Mouse (Mus musculus): ENCODE data around the gene Myef2. TPM values are rescaled to one million over a fixed set of nuclear protein-coding genes. Genes with fewer than 3 reads are reported as not detected.
A peak's percentile ranks its signal among the peaks of the same experiment; 100 is the strongest.

The Myef2 gene
- 177 and 207 TPM in 2 replicates for polyA plus RNA-seq (2016; fragmentation: Nextera tagmentation; extraction: Ambion mirVana)

DNA sequence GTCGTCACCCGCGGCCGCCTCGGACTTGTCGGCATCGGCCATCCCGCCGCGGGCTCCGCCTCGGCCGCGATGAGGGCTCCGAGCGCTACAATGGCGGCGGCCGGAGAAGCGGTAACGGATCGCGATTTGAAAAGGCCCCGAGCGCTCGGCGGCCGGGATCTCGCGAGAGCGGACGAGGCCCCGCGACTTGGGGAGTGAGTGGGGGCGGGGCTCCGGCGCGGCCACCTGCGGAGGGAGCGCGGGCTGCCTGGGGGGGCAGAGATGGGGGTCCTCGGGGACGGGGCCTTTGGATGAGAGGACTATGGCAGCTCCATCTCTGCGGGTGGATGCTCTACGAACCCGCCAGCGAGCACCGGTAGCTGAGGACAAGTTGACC is at the start of gene Myef2:
Gene Myef2, minus strand, starts transcription at position 185 of the 376 bp plus-strand sequence.
- WGBS, result 1% methylated on average over 45 of the region's 48 CpGs
- H3K36me3 ChIP-seq, result 0 out of 2 replicates have a peak, but pooled peaks cover 2% of the 10 kb centered on the region
- peak; percentile 87 for DNase-seq (ENCODE audit: low spot score)
- peak within 1 kb of the TSS; percentile 88 for H3K4me3 ChIP-seq
- peak within 1 kb of the TSS; percentile 100 for H3K27ac ChIP-seq (replicated peaks)
- H3K9me3 ChIP-seq (replicated peaks), result no peaks in the 10 kb centered on the region
- H3K27me3 ChIP-seq (ENCODE audit: low read depth, poor library complexity, severe bottlenecking), result 0 out of 2 replicates have a peak, but pooled peaks cover 3% of the 10 kb centered on the region
- peaks cover 29% of the 10 kb centered on the region for H3K4me1 ChIP-seq

- DNase-seq (ENCODE audit: low spot score), result no peak
- no peaks in the 10 kb centered on the region for H3K36me3 ChIP-seq
- no peaks in the 10 kb centered on the region for H3K27me3 ChIP-seq (ENCODE audit: low read depth, poor library complexity, severe bottlenecking)
- H3K9me3 ChIP-seq (replicated peaks), result no peaks in the 10 kb centered on the region
- H3K4me1 ChIP-seq, result no peaks in the 10 kb centered on the region
- 83% methylated on average over 4 of the region's 4 CpGs for WGBS
- no peak overlapping the region for H3K4me3 ChIP-seq
- H3K27ac ChIP-seq (replicated peaks), result no peak overlapping the region
Observed at GRCm38 (mm10) chr2:125162012-125162470, 38.6 kb upstream of the Myef2 start.

DNA sequence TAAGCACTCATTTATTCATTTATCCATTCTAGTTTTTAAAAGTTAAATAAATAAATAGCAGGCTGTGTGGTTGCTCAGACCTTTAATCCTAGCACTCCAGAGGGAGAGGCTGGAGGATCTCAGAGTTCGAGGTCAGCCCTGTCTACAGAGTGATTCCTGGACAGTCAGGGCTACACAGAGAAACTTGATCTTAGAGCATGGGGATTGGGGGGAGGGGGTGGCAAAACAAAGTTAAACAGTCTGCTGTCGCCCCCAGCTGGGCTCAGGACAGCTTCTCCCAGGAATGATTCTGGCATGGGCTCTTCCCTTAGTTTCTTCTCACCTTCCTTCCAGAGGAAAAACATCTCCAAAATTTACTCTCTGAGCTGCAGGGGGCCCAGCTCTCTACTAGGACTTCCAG is 32.0 kb upstream of the Myef2 start:
- no peak for DNase-seq (ENCODE audit: low spot score)
- H3K9me3 ChIP-seq (replicated peaks), result no peaks in the 10 kb centered on the region
- 17% methylated on average over 2 of the region's 2 CpGs for WGBS
- no peaks in the 10 kb centered on the region for H3K4me1 ChIP-seq
- H3K4me3 ChIP-seq, result no peak overlapping the region
- H3K27ac ChIP-seq (replicated peaks), result no peak overlapping the region
- H3K36me3 ChIP-seq, result no peaks in the 10 kb centered on the region
- no peaks in the 10 kb centered on the region for H3K27me3 ChIP-seq (ENCODE audit: low read depth, poor library complexity, severe bottlenecking)

DNA sequence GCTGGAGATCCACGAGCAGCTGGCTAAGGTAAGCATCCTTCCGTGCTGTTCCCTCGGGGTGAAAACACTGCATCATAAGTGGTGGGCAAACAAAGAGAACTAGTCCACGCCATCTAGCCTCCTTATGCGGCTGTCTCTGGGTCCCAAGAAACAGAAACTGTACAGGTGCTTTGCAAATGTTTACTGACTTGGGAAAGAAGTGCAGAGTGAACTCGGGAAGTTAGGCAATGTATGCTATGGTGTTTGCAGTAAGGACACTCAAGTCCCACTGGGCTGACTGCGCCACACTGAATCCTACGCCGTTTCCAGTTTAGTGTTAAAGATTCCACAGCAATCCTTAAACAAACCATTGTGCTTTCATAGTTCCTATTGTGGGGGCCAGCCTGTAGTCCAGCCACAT is 30.8 kb upstream of the Myef2 start:
- no peak overlapping the region for H3K4me3 ChIP-seq
- no peaks in the 10 kb centered on the region for H3K4me1 ChIP-seq
- no peaks in the 10 kb centered on the region for H3K36me3 ChIP-seq
- H3K27me3 ChIP-seq (ENCODE audit: low read depth, poor library complexity, severe bottlenecking), result no peaks in the 10 kb centered on the region
- 88% methylated on average over 9 of the region's 9 CpGs for WGBS
- no peak for DNase-seq (ENCODE audit: low spot score)
- no peaks in the 10 kb centered on the region for H3K9me3 ChIP-seq (replicated peaks)
- H3K27ac ChIP-seq (replicated peaks), result no peak overlapping the region

DNA sequence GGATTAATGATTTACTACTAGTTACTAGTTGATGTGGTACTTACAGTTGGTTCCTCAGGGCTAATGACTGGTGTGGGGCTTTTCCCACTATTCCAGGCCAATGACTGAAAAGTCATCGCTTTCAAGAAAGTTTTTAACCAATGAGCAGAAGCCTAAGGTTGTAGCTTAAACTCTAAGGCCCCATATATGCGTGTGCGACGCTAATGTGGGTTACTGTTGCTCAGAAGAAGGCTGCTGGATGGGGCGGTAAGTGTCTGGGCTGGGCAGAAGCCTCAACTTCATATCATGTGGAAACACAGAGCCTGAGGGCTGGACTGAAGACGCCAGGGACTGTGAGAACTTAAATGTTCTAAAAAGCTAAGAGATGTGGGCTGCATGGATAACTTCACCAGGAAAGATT is 28.9 kb upstream of the Myef2 start, which contains the start of gene Slc12a1:
Gene Slc12a1, plus strand, starts transcription at position 118 of the 400 bp plus-strand sequence.
- H3K27me3 ChIP-seq (ENCODE audit: low read depth, poor library complexity, severe bottlenecking), result no peaks in the 10 kb centered on the region
- H3K4me1 ChIP-seq, result no peaks in the 10 kb centered on the region
- H3K36me3 ChIP-seq, result no peaks in the 10 kb centered on the region
- H3K27ac ChIP-seq (replicated peaks), result no peak within 1 kb of the TSS
- DNase-seq (ENCODE audit: low spot score), result no peak
- H3K4me3 ChIP-seq, result no peak within 1 kb of the TSS
- WGBS, result 92% methylated on average over 6 of the region's 6 CpGs
- no peaks in the 10 kb centered on the region for H3K9me3 ChIP-seq (replicated peaks)

GRCm38 (mm10) chr2:125142336-125142735 is 18.9 kb upstream of the Myef2 start:
- Histone ChIP-seq H3K27ac (replicated peaks) (no peak overlapping the region), H3K27me3 (ENCODE audit: low read depth, poor library complexity, severe bottlenecking) (no peaks in the 10 kb centered on the region), H3K9me3 (replicated peaks) (no peaks in the 10 kb centered on the region), H3K36me3 (no peaks in the 10 kb centered on the region), H3K4me3 (no peak overlapping the region), H3K4me1 (no peaks in the 10 kb centered on the region)
- no peak for DNase-seq (ENCODE audit: low spot score)

DNA sequence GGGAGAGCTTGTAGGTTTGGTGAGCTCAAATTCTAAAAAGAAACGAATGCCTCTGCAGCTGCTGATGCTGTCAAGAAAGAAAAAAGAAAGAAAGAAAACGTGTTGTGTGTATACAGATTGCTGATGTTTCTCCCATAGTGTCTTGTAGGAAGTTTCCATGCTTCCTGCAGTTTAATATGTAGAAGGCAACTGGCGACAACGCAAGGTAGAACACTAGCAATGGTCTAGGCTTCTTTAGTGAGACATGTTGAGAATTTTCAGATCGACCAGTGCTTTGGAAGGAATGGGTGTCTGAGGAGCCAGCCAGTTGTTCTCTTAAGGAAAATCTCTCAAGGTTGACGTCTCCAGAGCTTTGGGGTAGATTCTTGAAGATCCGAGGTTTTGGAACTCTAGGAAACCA is 13.4 kb upstream of the Myef2 start:
- Histone ChIP-seq H3K9me3 (replicated peaks) (no peaks in the 10 kb centered on the region), H3K4me1 (peaks cover 10% of the 10 kb centered on the region), H3K27me3 (ENCODE audit: low read depth, poor library complexity, severe bottlenecking) (peaks cover 10% of the 10 kb centered on the region), H3K27ac (replicated peaks) (no peak overlapping the region), H3K36me3 (no peaks in the 10 kb centered on the region), H3K4me3 (peak overlapping the region; percentile 53)
- 29% methylated on average over 7 of the region's 7 CpGs for WGBS
- no peak for DNase-seq (ENCODE audit: low spot score)

- 1% methylated on average over 39 of the region's 39 CpGs for WGBS
- peaks cover 10% of the 10 kb centered on the region for H3K4me1 ChIP-seq
- peak within 1 kb of the TSS; percentile 53 for H3K4me3 ChIP-seq
- no peak within 1 kb of the TSS for H3K27ac ChIP-seq (replicated peaks)
- peaks cover 10% of the 10 kb centered on the region for H3K27me3 ChIP-seq (ENCODE audit: low read depth, poor library complexity, severe bottlenecking)
- H3K9me3 ChIP-seq (replicated peaks), result no peaks in the 10 kb centered on the region
- H3K36me3 ChIP-seq, result no peaks in the 10 kb centered on the region
- peak; percentile 82 for DNase-seq (ENCODE audit: low spot score)
Observed at GRCm38 (mm10) chr2:125135903-125136811, 12.7 kb upstream of the Myef2 start, which contains the start of gene Ctxn2. Gene Ctxn2, plus strand, starts transcription at chr2:125136692.

DNA sequence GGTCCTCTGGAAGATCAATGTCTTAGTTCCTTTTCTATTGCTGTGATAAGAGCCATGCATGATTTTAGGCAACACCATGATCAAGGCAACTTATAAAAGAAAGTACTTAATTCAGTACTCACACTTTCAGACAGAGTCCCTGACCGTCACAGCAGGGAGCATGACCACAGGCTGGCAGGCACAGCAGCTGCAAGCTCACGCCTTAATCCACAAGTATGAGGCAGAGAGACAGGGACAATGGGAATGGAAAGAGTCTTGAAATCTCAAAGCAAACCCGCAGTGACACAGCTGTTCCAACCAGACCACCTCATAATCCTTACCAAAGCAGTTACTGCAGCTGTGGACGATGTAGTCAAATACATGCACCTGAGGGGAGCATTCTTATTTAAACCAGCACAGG is 10.7 kb upstream of the Myef2 start:
- no peaks in the 10 kb centered on the region for H3K36me3 ChIP-seq
- no peaks in the 10 kb centered on the region for H3K9me3 ChIP-seq (replicated peaks)
- peaks cover 10% of the 10 kb centered on the region for H3K27me3 ChIP-seq (ENCODE audit: low read depth, poor library complexity, severe bottlenecking)
- H3K4me1 ChIP-seq, result peaks cover 10% of the 10 kb centered on the region
- H3K27ac ChIP-seq (replicated peaks), result no peak overlapping the region
- WGBS, result 22% methylated on average over 4 of the region's 4 CpGs
- DNase-seq (ENCODE audit: low spot score), result no peak
- H3K4me3 ChIP-seq, result no peak overlapping the region

GRCm38 (mm10) chr2:125126792-125127191 is 3.3 kb upstream of the Myef2 start:
- 0 out of 2 replicates have a peak, but pooled peaks cover 3% of the 10 kb centered on the region for H3K27me3 ChIP-seq (ENCODE audit: low read depth, poor library complexity, severe bottlenecking)
- no peaks in the 10 kb centered on the region for H3K36me3 ChIP-seq
- H3K27ac ChIP-seq (replicated peaks), result no peak overlapping the region
- H3K4me1 ChIP-seq, result peaks cover 6% of the 10 kb centered on the region
- WGBS, result 82% methylated on average over 3 of the region's 3 CpGs
- DNase-seq (ENCODE audit: low spot score), result no peak
- no peaks in the 10 kb centered on the region for H3K9me3 ChIP-seq (replicated peaks)
- no peak overlapping the region for H3K4me3 ChIP-seq

- H3K27ac ChIP-seq (replicated peaks), result no peak overlapping the region
- H3K9me3 ChIP-seq (replicated peaks), result no peaks in the 10 kb centered on the region
- 48% methylated on average over 4 of the region's 4 CpGs for whole genome bisulfite sequencing
- H3K36me3 ChIP-seq, result no peaks in the 10 kb centered on the region
- DNase-seq (ENCODE audit: low spot score), result no peak
- H3K4me1 ChIP-seq, result peaks cover 16% of the 10 kb centered on the region
- H3K4me3 ChIP-seq, result no peak overlapping the region
- H3K27me3 ChIP-seq (ENCODE audit: low read depth, poor library complexity, severe bottlenecking), result 0 out of 2 replicates have a peak, but pooled peaks cover 3% of the 10 kb centered on the region
Observed at GRCm38 (mm10) chr2:125125824-125126223, 2.4 kb upstream of the Myef2 start.

- Histone ChIP-seq H3K27ac (replicated peaks) (peak overlapping the region; percentile 100), H3K9me3 (replicated peaks) (no peaks in the 10 kb centered on the region), H3K4me3 (peak overlapping the region; percentile 88), H3K36me3 (0 out of 2 replicates have a peak, but pooled peaks cover 2% of the 10 kb centered on the region), H3K27me3 (ENCODE audit: low read depth, poor library complexity, severe bottlenecking) (0 out of 2 replicates have a peak, but pooled peaks cover 3% of the 10 kb centered on the region), H3K4me1 (peaks cover 29% of the 10 kb centered on the region)
- WGBS, result under 1% methylated on average over 50 of the region's 59 CpGs
- DNase-seq (ENCODE audit: low spot score), result peak; percentile 56
Observed at GRCm38 (mm10) chr2:125122624-125123476, 611 bp downstream of the Myef2 start.
